Mouse (Mus musculus) olfactory bulb, adult 2 months (tissue): Measurements from ENCODE around the gene Hoxa6. TPM values are rescaled to one million over a fixed set of nuclear protein-coding genes. Genes with fewer than 3 reads are reported as not detected.

Experiments used
- H3K27ac ChIP-seq: fragments of 200-500 bp; 2 replicates; pipeline ENCODE4 v1.5.1; 2012; ENCODE audit warnings: low read depth, low read length; ENCODE audit not compliant: insufficient read depth
- H3K4me1 ChIP-seq: fragments of 200-500 bp; 2 replicates; pipeline ENCODE4 v1.6.1; 2012; ENCODE audit warnings: low read length; ENCODE audit not compliant: control insufficient read depth, insufficient read depth
- H3K4me3 ChIP-seq: fragments of 200-500 bp; 2 replicates; pipeline ENCODE4 v1.5.1; 2012; ENCODE audit warnings: mild to moderate bottlenecking, low read depth, low read length, moderate library complexity; ENCODE audit not compliant: insufficient read depth
- CTCF ChIP-seq: fragments of 200-500 bp; IDR thresholded peaks from 2 replicates; pipeline ENCODE4 v1.5.1; 2012; ENCODE audit warnings: low read depth, mild to moderate bottlenecking, low read length, moderate library complexity; ENCODE audit not compliant: insufficient read depth
- POLR2A ChIP-seq: fragments of 200-500 bp; IDR thresholded peaks from 2 replicates; pipeline ENCODE4 v1.6.1; 2012; ENCODE audit warnings: mild to moderate bottlenecking, low read depth, low read length, moderate library complexity; ENCODE audit not compliant: insufficient read depth
- WGBS: fragments of 180-500 bp; shearing (Covaris S2); methylation state at CpG from one replicate; pipeline ENCODE4 v1.1.7; 2018; 5-methylcytosine and 5-hydroxymethylcytosine counted together
- polyA plus RNA-seq: library from polyadenylated mRNA; stranded (reverse); fragments of >200 nt; gene quantifications from 2 replicates; pipeline ENCODE4 v1.2.4, GENCODE M21; 2012; ENCODE audit warnings: low replicate concordance; ENCODE audit not compliant: missing spikeins, insufficient read depth, insufficient read length

Gene Hoxa6
- polyA plus RNA-seq, 1 experiment = not detected

DNA sequence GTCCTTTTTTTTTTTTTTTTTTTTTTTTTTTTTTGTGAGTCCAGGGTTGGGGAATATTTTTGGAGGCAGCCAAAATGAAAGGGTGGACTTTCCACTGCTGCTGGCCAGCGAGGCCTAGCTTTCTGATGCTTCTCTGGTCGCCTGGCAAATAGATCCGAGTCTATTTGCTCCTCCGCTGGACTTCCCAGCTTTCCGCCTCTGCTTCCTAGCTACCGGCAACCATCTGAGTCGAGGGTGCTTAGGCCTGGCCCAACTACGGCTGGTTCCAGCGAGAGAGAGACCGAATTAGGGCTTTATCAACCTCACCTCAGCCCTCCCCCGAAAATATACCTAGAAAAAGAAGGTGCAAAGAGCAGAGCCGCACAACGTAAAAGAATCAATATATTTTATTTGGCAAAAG lies 14.2 kb upstream of the Hoxa6 start:
- H3K27ac ChIP-seq = no peak overlapping the region
- H3K4me3 ChIP-seq = no peak overlapping the region
- TF ChIP-seq CTCF (no peak), POLR2A (no peak)
- WGBS = 28% methylated on average over 13 of the region's 13 CpGs
- peaks cover 6% of the 10 kb centered on the region for H3K4me1 ChIP-seq

DNA sequence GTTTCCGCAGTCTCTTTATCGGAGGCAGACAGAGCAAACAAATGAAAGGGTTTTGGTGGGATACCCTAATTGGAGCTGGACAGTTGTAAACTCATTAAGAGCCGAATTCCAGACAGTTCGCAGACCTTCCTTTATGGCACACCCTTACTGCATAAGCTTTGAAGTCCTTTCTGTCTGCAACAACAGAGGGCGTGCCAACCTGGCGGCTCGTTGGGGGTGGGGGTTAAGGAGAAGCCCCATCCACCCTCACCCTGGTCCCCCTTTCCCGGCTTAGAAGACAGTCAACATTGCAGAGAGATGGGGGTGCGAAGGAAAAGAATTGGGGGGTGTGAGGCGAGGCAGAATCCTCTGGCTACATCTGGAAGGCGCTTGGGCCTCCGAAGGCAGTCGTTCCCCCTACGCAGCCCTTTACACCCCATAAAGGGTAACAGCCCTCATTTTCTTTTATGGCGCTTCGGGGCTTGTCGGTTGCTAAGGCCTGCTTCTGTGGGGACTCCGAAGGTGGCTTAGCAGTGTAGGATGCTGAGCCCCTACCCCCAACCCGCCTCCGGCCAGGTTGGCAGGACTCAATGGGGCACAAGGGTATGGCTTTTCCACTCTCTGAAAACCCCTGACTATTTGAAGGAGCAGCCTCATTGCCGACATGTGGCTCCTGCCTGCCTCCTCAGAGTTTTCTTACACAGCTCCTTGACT lies 13.6 kb upstream of the Hoxa6 start:
- TF ChIP-seq CTCF (no peak), POLR2A (no peak)
- no peak overlapping the region for H3K4me3 ChIP-seq
- 8% methylated on average over 21 of the region's 21 CpGs for WGBS
- H3K4me1 ChIP-seq = peaks cover 6% of the 10 kb centered on the region
- no peak overlapping the region for H3K27ac ChIP-seq

- TF ChIP-seq POLR2A = no peak
- TF ChIP-seq CTCF = peak; percentile 98
- H3K27ac ChIP-seq = no peak within 1 kb of the TSS
- H3K4me1 ChIP-seq = peaks cover 6% of the 10 kb centered on the region
- 1% methylated on average over 46 of the region's 46 CpGs for WGBS
- H3K4me3 ChIP-seq = peak within 1 kb of the TSS; percentile 49
Measured at GRCm38 (mm10) chr6:52221337-52221992, 12.9 kb upstream of the Hoxa6 start, which contains the start of gene Hoxa7. TSS of gene Hoxa7 (minus strand) at chr6:52221854.

GRCm38 (mm10) chr6:52220865-52221310 lies 12.4 kb upstream of the Hoxa6 start:
- H3K27ac ChIP-seq = no peak overlapping the region
- TF ChIP-seq POLR2A (no peak), CTCF (no peak)
- peaks cover 6% of the 10 kb centered on the region for H3K4me1 ChIP-seq
- 12% methylated on average over 12 of the region's 12 CpGs for WGBS
- 0 out of 2 replicates have a peak overlapping the region, but pooled peaks have one; percentile 49 for H3K4me3 ChIP-seq

- TF ChIP-seq POLR2A (no peak), CTCF (no peak)
- Histone ChIP-seq H3K27ac (no peak overlapping the region), H3K4me1 (peaks cover 6% of the 10 kb centered on the region), H3K4me3 (no peak overlapping the region)
- 23% methylated on average over 32 of the region's 32 CpGs for WGBS
Measured at GRCm38 (mm10) chr6:52220003-52220864, 11.7 kb upstream of the Hoxa6 start.

DNA sequence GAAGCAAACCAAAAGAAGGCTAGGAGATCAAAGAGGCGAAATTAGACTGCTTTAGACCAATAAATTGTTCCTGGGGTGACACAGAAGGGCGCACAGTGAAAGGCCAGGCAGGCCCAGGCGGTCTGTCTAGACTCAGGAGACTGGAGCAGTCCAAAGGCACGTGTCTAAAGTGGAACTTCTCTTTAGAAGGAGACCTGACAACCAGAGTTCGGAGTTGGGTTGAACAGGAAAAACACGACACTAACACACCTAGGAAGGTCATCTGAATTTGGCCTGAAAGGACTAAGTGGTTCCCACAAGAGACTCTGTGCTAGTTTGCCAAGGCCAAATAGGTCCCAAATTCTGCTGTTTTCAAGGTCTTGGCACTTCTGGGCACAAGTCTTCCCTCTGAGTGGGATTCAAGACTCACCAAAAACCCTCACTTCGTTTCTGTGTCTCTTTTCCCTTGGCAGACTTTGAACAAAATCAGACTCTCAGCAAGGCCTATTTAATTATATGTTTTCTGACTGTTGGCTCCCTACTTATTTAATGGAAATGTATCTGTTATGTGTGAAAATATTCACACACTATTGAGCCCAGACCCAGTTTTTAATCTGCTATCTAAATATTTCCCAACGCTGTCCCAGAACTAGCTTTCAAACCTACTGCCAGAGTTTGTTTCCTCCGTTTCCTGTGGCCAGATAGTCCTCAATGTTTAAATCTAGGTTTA lies 10.9 kb upstream of the Hoxa6 start:
- peaks cover 6% of the 10 kb centered on the region for H3K4me1 ChIP-seq
- WGBS = 37% methylated on average over 9 of the region's 9 CpGs
- no peak overlapping the region for H3K27ac ChIP-seq
- no peak overlapping the region for H3K4me3 ChIP-seq
- no peak for TF ChIP-seq CTCF
- no peak for TF ChIP-seq POLR2A

- WGBS = 11% methylated on average over 14 of the region's 14 CpGs
- H3K27ac ChIP-seq = no peak overlapping the region
Measured at GRCm38 (mm10) chr6:52218643-52219215, 10.2 kb upstream of the Hoxa6 start.

More at GRCm38 (mm10) chr6:52218643-52219215, 10.2 kb upstream of the Hoxa6 start:
- no peak for TF ChIP-seq CTCF
- TF ChIP-seq POLR2A = no peak
- Histone ChIP-seq H3K4me3 (no peak overlapping the region), H3K4me1 (peaks cover 6% of the 10 kb centered on the region)
